Mouse (Mus musculus) induced T-regulatory cell, adult 2 months (primary cell): ENCODE measurements around the gene Senp8.

Source experiments
- DNase-seq: peaks from one replicate; pipeline ENCODE4 v3.0.0-alpha.2; 2012; ENCODE audit warnings: low read depth

Gene Senp8

DNA sequence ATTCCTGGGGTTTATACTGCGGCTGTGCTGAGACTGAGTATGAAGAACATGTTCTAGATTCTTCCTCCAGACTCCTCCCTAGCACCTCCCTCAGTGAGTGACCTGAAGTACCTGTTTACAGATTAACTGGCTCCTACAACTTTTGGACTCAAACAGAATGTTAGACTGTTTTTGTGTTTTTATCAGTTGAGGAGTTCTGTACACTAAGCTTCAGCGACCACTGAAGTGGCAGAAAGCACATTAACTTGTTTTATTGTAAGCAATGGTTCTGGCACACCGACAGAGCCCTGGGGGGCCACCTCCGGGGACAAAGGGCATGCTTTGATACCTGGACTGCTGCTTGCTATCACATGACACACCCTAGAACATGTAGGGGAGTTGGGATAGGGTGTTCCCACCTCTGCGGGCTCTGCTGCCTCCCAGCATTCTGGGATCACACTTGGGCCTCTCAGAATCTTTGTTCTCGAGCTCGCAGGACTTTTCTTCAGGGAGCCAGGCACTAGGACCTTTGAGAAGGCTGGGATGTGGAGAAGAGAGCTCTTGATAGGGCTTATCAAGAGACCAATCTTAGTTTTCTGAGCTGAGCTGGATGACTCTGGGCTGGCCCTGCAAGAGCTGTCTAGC lies 34.1 kb downstream of the Senp8 start:
- DNase-seq, result no peak

DNA sequence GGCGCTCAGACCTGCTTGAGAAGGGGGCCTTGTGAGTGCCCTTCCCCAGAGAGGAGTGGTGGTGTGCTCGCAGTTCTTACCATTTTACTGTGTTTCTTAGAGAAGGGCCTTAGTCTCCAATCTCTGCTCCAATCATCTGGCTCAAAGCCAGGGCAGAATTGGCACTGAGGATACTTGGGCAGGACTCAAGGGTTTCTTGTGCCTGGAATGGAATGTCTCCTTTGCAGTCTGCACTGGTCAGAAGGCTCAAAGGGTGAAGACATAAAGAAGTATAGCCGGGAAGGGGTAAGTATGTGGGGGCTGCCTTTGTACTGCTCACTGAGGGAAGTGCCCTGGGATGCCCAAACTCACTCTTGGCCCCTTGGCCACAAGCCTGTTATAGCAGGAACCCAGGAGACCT lies 41.3 kb downstream of the Senp8 start:
- DNase-seq, result no peak

- peak; percentile 45 for DNase-seq
Observed at GRCm38 (mm10) chr9:59706850-59707825, 43.4 kb downstream of the Senp8 start.

GRCm38 (mm10) chr9:59703099-59703498 lies 47.4 kb downstream of the Senp8 start:
- DNase-seq, result no peak

- DNase-seq, result no peak
Observed at GRCm38 (mm10) chr9:59701094-59701493, 49.4 kb downstream of the Senp8 start.

DNA sequence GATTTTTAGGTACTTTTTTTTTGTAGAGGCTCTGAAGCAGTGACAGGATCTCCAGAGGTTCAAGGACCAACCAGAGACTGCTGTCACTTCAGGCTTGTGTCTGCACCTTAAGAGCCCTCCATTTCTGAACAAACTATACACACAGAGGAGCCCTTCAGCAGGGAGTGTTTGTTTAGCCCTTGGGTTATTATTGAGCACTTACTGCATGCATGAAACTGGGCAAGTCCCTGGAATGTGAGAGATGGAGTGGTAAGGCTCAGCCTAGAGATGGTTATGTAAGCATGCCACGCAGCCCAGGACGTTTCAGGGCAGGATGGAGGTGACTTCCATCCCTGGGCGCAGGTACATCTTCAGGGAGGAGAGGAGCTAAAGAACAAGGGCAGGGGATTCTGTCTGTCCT lies 54.1 kb downstream of the Senp8 start:
- DNase-seq, result no peak

DNA sequence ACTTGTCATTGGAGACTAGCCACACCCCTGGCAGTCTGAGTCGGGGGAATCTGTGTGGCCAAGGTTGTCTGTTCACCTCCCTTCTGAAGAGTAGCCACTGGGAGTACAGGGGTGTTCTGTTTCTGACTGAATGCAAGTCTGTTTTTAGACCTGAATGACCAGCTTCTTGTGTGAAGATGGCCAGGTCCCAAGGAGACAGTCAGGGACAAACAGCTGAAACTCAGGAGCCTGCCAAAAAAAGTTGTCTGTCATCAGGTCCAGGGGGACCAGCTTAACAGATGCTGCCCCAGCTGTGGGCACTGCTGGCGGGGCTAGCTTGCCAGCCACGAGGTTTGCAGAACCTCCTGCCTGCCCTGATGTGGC lies 55.1 kb downstream of the Senp8 start:
- DNase-seq, result no peak

GRCm38 (mm10) chr9:59694571-59695450 lies 55.7 kb downstream of the Senp8 start:
- no peak for DNase-seq

DNA sequence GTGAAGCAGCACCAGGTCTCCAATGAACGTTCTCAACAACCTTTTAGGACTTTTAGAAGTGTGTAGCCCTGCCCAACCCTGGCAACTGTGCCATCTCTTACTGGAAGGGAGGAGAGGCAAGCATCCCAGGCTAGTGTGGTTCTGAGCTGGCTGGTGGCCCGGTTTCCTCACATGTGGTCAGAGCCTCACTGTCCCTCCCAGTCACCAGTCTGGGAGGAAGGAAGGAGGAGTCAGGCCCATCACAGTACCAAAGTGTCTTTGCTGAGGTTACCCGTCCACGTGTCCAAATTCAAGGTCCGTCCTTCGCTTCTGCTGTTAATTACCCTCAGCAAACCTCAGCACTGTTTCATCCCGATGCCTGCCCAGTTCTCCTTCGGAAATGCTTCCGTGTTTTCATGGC lies 58.4 kb downstream of the Senp8 start:
- no peak for DNase-seq

DNA sequence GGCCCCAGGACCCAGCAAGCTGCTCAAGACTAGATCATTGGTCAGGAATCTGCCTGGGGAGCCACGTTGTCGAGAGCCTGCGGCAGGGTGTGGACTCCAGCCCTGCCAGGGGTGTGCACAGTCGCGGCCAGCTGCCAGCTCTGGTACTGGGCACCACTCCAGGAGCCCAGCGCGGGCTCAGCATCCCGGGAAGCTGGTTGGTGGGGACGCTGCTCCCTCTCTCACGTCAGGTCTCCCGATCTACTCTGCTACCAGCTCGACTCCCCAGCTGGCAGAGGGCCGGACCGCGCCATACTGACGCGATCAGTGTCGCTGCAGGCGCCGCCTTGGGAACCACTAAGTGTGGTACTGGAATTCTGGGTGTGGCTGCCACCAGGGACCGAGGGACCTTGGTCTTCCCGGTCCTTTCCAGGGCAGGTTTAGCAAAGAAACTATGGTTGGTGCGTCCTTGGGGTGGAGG lies 58.8 kb downstream of the Senp8 start:
- no peak for DNase-seq

DNA sequence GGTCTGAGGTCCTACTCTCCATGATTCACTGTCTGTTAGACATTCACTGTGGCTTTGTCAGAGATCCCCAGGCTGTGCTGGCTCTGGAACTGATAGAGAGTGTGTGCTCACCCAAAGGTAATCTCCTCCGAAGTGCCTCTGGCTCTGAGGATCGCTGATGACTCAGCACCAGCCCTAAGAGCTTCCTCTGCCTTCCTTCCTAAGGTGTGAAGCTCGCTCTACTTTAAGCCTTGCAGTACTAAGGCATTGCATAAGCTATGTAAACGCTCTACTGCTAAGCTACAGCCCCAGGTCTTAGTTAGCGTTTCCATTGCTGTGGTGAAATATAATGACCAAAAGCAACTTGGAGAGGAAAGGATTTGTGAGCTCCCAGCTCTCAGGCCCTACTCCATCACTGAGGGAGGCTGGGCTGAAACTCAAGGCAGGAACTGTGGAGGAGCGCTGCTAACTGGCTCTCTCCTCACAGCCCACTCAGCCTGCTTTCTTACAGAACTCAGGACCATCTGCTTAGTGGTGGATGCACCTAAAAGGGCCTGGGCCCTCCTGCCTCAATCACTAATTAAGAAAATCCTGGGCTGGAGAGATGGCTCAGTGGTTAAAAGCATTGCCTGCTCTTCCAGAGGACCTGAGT lies 63.0 kb downstream of the Senp8 start:
- DNase-seq, result no peak
